Mouse (Mus musculus): ENCODE data around the gene Senp7. TPM values are rescaled to one million over a fixed set of nuclear protein-coding genes. Genes with fewer than 3 reads are reported as not detected.

Gene Senp7
- polyA plus RNA-seq, 1 experiment from 2014 or later, result 28.8 TPM

DNA sequence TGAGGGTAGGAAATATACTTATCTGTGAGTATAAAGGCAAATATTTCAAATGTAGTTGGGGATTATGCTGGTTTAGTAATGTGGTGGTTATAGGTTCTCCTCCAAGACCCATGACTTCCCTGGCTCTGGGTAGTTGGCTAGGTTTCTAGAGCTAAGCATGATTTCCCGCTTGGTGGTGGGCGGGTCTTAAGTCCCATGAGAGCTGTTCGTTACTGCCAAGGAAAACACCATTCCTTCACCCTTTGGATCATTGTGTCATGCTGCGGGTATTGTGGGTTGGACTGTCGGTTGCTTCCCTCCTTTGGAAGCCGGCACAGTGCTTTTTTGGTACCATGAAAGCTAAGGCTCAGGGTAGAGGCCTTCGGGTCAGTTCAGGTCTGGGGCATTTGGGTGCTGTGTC is 115.3 kb downstream of the Senp7 start:
- Histone ChIP-seq H3K4me1 (no peaks in the 10 kb centered on the region), H3K27ac (no peak overlapping the region), H3K4me3 (replicated peaks) (no peak overlapping the region), H3K9ac (no peak overlapping the region), H3K27me3 (no peaks in the 10 kb centered on the region), H3K9me3 (replicated peaks) (no peaks in the 10 kb centered on the region), H3K36me3 (peaks cover 14% of the 10 kb centered on the region), H3K4me2 (no peak overlapping the region)
- 76% methylated on average over 7 of the region's 7 CpGs for WGBS
- ATAC-seq (replicated peaks; ENCODE audit: low FRiP score), result no peak

GRCm38 (mm10) chr16:56170247-56170646 is 122.1 kb downstream of the Senp7 start:
- Histone ChIP-seq H3K9me3 (replicated peaks) (no peaks in the 10 kb centered on the region), H3K4me2 (no peak overlapping the region), H3K4me3 (replicated peaks) (no peak overlapping the region), H3K27me3 (no peaks in the 10 kb centered on the region), H3K27ac (no peak overlapping the region), H3K4me1 (no peaks in the 10 kb centered on the region), H3K9ac (no peak overlapping the region), H3K36me3 (peaks cover 30% of the 10 kb centered on the region)
- ATAC-seq (replicated peaks; ENCODE audit: low FRiP score), result no peak

GRCm38 (mm10) chr16:56175867-56176581 is 127.9 kb downstream of the Senp7 start:
- Histone ChIP-seq H3K9ac (no peak overlapping the region), H3K4me1 (no peaks in the 10 kb centered on the region), H3K27me3 (no peaks in the 10 kb centered on the region), H3K9me3 (replicated peaks) (no peaks in the 10 kb centered on the region), H3K27ac (no peak overlapping the region), H3K36me3 (peaks cover 25% of the 10 kb centered on the region), H3K4me3 (replicated peaks) (no peak overlapping the region), H3K4me2 (no peak overlapping the region)
- 67% methylated on average over 8 of the region's 8 CpGs for WGBS
- no peak for ATAC-seq (replicated peaks; ENCODE audit: low FRiP score)

- no peak overlapping the region for H3K4me3 ChIP-seq (replicated peaks)
- H3K27me3 ChIP-seq, result no peaks in the 10 kb centered on the region
- WGBS, result 87% methylated on average over 4 of the region's 4 CpGs
- no peak overlapping the region for H3K9ac ChIP-seq
- ATAC-seq (replicated peaks; ENCODE audit: low FRiP score), result no peak
- H3K4me1 ChIP-seq, result no peaks in the 10 kb centered on the region
- peaks cover 55% of the 10 kb centered on the region for H3K36me3 ChIP-seq
- no peaks in the 10 kb centered on the region for H3K9me3 ChIP-seq (replicated peaks)
- no peak overlapping the region for H3K4me2 ChIP-seq
- H3K27ac ChIP-seq, result no peak overlapping the region
Observed at GRCm38 (mm10) chr16:56186863-56187262, 138.7 kb downstream of the Senp7 start.

- WGBS, result 91% methylated on average over 9 of the region's 9 CpGs
- H3K4me2 ChIP-seq, result no peak overlapping the region
- no peak for ATAC-seq (replicated peaks; ENCODE audit: low FRiP score)
Observed at GRCm38 (mm10) chr16:56188198-56188597, 140.1 kb downstream of the Senp7 start.

GRCm38 (mm10) chr16:56204051-56204450 is 155.9 kb downstream of the Senp7 start, which contains the start of gene Impg2:
Gene Impg2 (plus strand): TSS chr16:56204313.
- H3K36me3 ChIP-seq, result no peaks in the 10 kb centered on the region
- H3K27ac ChIP-seq, result no peak within 1 kb of the TSS
- WGBS, result 56% methylated on average over 6 of the region's 6 CpGs
- H3K9me3 ChIP-seq (replicated peaks), result no peaks in the 10 kb centered on the region
- H3K4me2 ChIP-seq, result no peak within 1 kb of the TSS
- no peak within 1 kb of the TSS for H3K4me3 ChIP-seq (replicated peaks)
- H3K27me3 ChIP-seq, result no peaks in the 10 kb centered on the region
- no peaks in the 10 kb centered on the region for H3K4me1 ChIP-seq
- ATAC-seq (replicated peaks; ENCODE audit: low FRiP score), result no peak
- no peak within 1 kb of the TSS for H3K9ac ChIP-seq

More at GRCm38 (mm10) chr16:56188198-56188597, 140.1 kb downstream of the Senp7 start:
- no peaks in the 10 kb centered on the region for H3K9me3 ChIP-seq (replicated peaks)
- H3K27ac ChIP-seq, result no peak overlapping the region
- H3K36me3 ChIP-seq, result peaks cover 43% of the 10 kb centered on the region
- H3K4me1 ChIP-seq, result no peaks in the 10 kb centered on the region
- no peak overlapping the region for H3K9ac ChIP-seq
- no peak overlapping the region for H3K4me3 ChIP-seq (replicated peaks)
- no peaks in the 10 kb centered on the region for H3K27me3 ChIP-seq

DNA sequence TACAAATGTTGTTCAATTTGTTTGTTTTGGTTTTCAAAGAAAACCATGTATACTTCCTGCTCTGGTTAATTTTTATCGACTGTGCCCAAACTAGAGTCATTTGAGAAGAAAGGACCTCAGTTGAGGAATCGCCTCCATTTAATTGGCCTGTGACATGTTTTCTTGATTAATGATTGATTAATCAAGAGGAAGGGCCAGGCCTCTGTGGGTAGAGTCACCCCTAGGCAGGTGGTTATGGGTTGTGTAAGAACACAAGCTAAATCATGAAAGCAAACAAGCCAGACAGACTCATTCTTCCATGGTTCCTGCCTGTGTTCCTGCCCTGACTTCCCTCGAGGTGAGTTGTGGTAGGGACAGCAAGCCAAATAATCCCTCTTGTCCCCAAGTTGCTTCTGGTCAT is 164.6 kb downstream of the Senp7 start:
- Histone ChIP-seq H3K4me3 (replicated peaks) (no peak overlapping the region), H3K27ac (no peak overlapping the region), H3K27me3 (no peaks in the 10 kb centered on the region), H3K4me2 (no peak overlapping the region), H3K9ac (no peak overlapping the region), H3K4me1 (no peaks in the 10 kb centered on the region), H3K36me3 (no peaks in the 10 kb centered on the region), H3K9me3 (replicated peaks) (no peaks in the 10 kb centered on the region)
- WGBS, result 56% methylated on average over 3 of the region's 3 CpGs
- ATAC-seq (replicated peaks; ENCODE audit: low FRiP score), result peak; percentile 49; the same call in 1 of the 2 replicates

- no peak overlapping the region for H3K4me2 ChIP-seq
- H3K36me3 ChIP-seq, result peaks cover 3% of the 10 kb centered on the region; the same call in 1 of the 2 replicates
- H3K27ac ChIP-seq, result no peak overlapping the region
- H3K27me3 ChIP-seq, result no peaks in the 10 kb centered on the region
- no peak overlapping the region for H3K9ac ChIP-seq
- no peaks in the 10 kb centered on the region for H3K4me1 ChIP-seq
- H3K4me3 ChIP-seq (replicated peaks), result no peak overlapping the region
- ATAC-seq (replicated peaks; ENCODE audit: low FRiP score), result no peak
- no peaks in the 10 kb centered on the region for H3K9me3 ChIP-seq (replicated peaks)
Observed at GRCm38 (mm10) chr16:56227686-56228085, 179.5 kb downstream of the Senp7 start.

- Histone ChIP-seq H3K27me3 (no peaks in the 10 kb centered on the region), H3K4me1 (no peaks in the 10 kb centered on the region), H3K9me3 (replicated peaks) (no peaks in the 10 kb centered on the region), H3K36me3 (peaks cover 4% of the 10 kb centered on the region; the same call in 1 of the 2 replicates), H3K4me2 (no peak overlapping the region), H3K27ac (no peak overlapping the region), H3K9ac (no peak overlapping the region), H3K4me3 (replicated peaks) (no peak overlapping the region)
- ATAC-seq (replicated peaks; ENCODE audit: low FRiP score), result no peak; the same call in 1 of the 2 replicates
- 44% methylated on average over 2 of the region's 2 CpGs for WGBS
Observed at GRCm38 (mm10) chr16:56229455-56229854, 181.3 kb downstream of the Senp7 start.

DNA sequence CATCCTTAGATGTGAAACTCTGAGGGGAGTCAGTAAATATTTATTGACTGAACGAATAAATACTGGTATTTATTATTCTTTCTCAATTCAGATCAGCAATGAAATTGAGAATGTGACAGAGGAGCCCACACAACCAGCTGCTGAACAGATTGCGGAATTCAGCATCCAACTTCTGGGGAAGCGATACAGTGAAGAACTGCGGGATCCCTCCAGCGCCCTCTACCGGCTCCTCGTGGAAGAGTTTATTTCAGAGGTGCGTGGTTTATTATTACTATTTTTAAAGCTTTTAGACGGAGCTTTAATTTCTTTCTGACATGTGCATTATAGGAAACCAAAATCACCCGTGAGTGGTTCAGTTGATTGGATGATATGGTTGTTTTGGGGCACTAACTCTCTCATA is 183.2 kb downstream of the Senp7 start:
- Histone ChIP-seq H3K4me2 (no peak overlapping the region), H3K4me1 (no peaks in the 10 kb centered on the region), H3K9ac (no peak overlapping the region), H3K4me3 (replicated peaks) (no peak overlapping the region), H3K36me3 (peaks cover 4% of the 10 kb centered on the region; the same call in 1 of the 2 replicates), H3K27ac (no peak overlapping the region), H3K27me3 (no peaks in the 10 kb centered on the region), H3K9me3 (replicated peaks) (no peaks in the 10 kb centered on the region)
- 56% methylated on average over 10 of the region's 10 CpGs for WGBS
- ATAC-seq (replicated peaks; ENCODE audit: low FRiP score), result no peak

- no peaks in the 10 kb centered on the region for H3K9me3 ChIP-seq (replicated peaks)
- no peaks in the 10 kb centered on the region for H3K4me1 ChIP-seq
- H3K9ac ChIP-seq, result no peak overlapping the region
- 77% methylated on average over 10 of the region's 10 CpGs for WGBS
- no peak overlapping the region for H3K4me2 ChIP-seq
- H3K4me3 ChIP-seq (replicated peaks), result no peak overlapping the region
- ATAC-seq (replicated peaks; ENCODE audit: low FRiP score), result no peak
- H3K36me3 ChIP-seq, result peaks cover 4% of the 10 kb centered on the region; the same call in 1 of the 2 replicates
- H3K27ac ChIP-seq, result no peak overlapping the region
- H3K27me3 ChIP-seq, result no peaks in the 10 kb centered on the region
Observed at GRCm38 (mm10) chr16:56232736-56233135, 184.6 kb downstream of the Senp7 start.

Data from kidney, embryonic 15.5 days (tissue).